Mouse (Mus musculus) liver, embryonic 14.5 days (tissue): ENCODE measurements around the gene St5.

Source experiments
- CTCF ChIP-seq: IDR thresholded peaks from 2 replicates; pipeline ENCODE4 v1.5.1; 2016; ENCODE audit warnings: antibody characterized with exemption, low read depth, control low read depth
- EP300 ChIP-seq: IDR thresholded peaks from 2 replicates; pipeline ENCODE4 v1.6.1; 2016; ENCODE audit warnings: antibody characterized with exemption, low read depth

DNA sequence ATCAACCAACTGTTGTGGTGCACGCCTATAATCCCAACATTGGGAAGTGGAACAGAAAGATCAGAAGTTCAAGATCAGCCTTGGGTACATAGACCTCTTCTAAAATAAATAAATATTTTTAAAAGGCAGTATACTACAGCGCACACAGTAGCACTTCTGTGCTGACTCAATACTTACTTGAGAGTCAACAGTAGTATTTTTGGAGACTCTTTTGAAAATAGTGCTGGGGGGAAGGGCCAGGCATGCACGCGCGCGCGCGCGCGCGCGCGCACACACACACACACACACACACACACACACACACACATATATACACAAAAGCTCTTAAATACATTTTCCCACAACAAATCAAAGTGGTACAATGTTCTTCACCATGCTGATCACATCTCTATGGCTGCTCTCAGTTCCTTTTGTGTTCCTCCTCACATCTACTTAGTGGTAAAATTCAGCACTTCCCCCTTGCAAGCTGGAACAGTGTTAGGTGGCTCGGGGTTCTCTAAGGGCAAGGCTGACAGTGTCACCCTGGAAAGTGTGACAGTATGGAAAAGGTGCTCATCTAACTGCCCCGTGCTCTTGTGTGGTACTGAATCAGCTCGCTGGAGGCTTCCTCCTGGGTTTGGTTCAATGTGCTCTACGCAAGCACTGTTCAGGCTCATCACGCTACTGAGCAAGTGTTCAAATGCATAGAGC lies 60.0 kb downstream of the St5 start:
- no peak for TF ChIP-seq CTCF
- TF ChIP-seq EP300 = no peak
